8 mouse cellular contexts compared by ENCODE assay signal in the genomic region with DNA sequence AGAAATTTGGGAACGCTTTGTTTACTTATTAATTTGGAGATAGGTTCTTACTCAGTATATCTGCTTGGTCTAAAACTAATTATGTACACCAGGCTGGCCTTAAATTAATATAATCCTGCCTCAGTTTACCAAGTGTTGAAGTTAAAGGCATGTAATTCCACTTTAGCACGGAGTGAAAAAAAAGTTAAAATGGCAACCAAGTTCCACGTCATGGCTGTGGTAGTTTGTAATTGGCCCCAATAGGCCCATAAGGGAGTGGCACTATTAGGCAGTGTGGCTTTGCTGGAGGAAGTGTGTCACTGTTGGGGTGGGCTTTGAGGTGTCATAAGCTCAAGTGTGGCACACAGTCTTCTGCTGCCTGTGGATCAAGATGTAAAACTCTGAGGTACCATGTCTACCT. TPM values are rescaled to one million over a fixed set of nuclear protein-coding genes. Genes with fewer than 3 reads are reported as not detected.
DNase-seq lines count a peak whose midpoint lies in the region; ATAC-seq and TF ChIP-seq lines count a peak whose summit lies in the region.

No protein-coding gene starts in this region.

- 52% methylated on average over 3 of the region's 3 CpGs for WGBS in heart, embryonic 10.5 days
- 56% methylated on average over 3 of the region's 3 CpGs for WGBS in forebrain, embryonic 11.5 days
- WGBS in liver, embryonic 12.5 days (ENCODE audit: insufficient replicate concordance), result 25% methylated on average over 3 of the region's 3 CpGs
- 43% methylated on average over 3 of the region's 3 CpGs for WGBS in stomach, postnatal 0 days

- peak overlapping the region; percentile 63 for H3K4me2 ChIP-seq in forebrain, embryonic 11.5 days (ENCODE audit: low read depth, low read length, severe bottlenecking)
- peak overlapping the region; percentile 76 for H3K4me2 ChIP-seq in liver, embryonic 12.5 days
- H3K4me2 ChIP-seq in stomach, postnatal 0 days (replicated peaks; ENCODE audit: low read depth), result peak overlapping the region; percentile 57

- no peak for TF ChIP-seq POLR2A in ES-Bruce4 (IDR thresholded peaks at IDR 0.05; ENCODE audit: insufficient read depth, low read length)

- intact Hi-C loops in heart, postnatal 25 days (cut with DNase I), result loop anchor here (5.0 kb wide), 2 partner anchors 95 to 120 kb away; no protein-coding TSS in a partner anchor

- no peaks in the 10 kb centered on the region for H3K36me3 ChIP-seq in heart, embryonic 10.5 days
- peaks cover 3% of the 10 kb centered on the region; the same call in 1 of the 2 replicates for H3K36me3 ChIP-seq in ES-Bruce4 (ENCODE audit: control insufficient read depth, insufficient read depth, low read length, poor library complexity, severe bottlenecking)
- H3K36me3 ChIP-seq in forebrain, embryonic 11.5 days (ENCODE audit: control insufficient read depth, insufficient read depth, low read length), result no peaks in the 10 kb centered on the region
- H3K36me3 ChIP-seq in liver, embryonic 12.5 days, result peaks cover 9% of the 10 kb centered on the region; the same call in 1 of the 2 replicates
- H3K36me3 ChIP-seq in stomach, postnatal 0 days (ENCODE audit: control insufficient read depth, insufficient read depth, low read length), result no peaks in the 10 kb centered on the region

- no peak for DNase-seq in heart, embryonic 10.5 days (ENCODE audit: low spot score)
- no peak for DNase-seq in heart, postnatal 25 days (ENCODE audit: low spot score)
- no peak for DNase-seq in forebrain, embryonic 11.5 days (ENCODE audit: low spot score)
- DNase-seq in stomach, postnatal 0 days (ENCODE audit: low spot score), result no peak
- no peak for DNase-seq in adrenal gland, postnatal 10 days
- no peak for DNase-seq in retina, postnatal 1 day

- no peak for ATAC-seq in forebrain, embryonic 11.5 days (replicated peaks; ENCODE audit: low FRiP score)
- ATAC-seq in liver, embryonic 12.5 days, result peak; percentile 68
- ATAC-seq in stomach, postnatal 0 days (ENCODE audit: low FRiP score, low TSS enrichment), result no peak

- peak overlapping the region; percentile 94 for H3K4me3 ChIP-seq in heart, embryonic 10.5 days
- peak overlapping the region; percentile 65 for H3K4me3 ChIP-seq in ES-Bruce4 (ENCODE audit: low read depth, low read length)
- H3K4me3 ChIP-seq in forebrain, embryonic 11.5 days (ENCODE audit: low read depth, low read length), result peak overlapping the region; percentile 72
- H3K4me3 ChIP-seq in liver, embryonic 12.5 days, result peak overlapping the region; percentile 96
- peak overlapping the region; percentile 76 for H3K4me3 ChIP-seq in stomach, postnatal 0 days (ENCODE audit: low read depth, low read length)

- H3K27ac ChIP-seq in heart, embryonic 10.5 days, result no peak overlapping the region
- H3K27ac ChIP-seq in ES-Bruce4 (ENCODE audit: insufficient read depth, low read length), result no peak overlapping the region
- H3K27ac ChIP-seq in forebrain, embryonic 11.5 days (ENCODE audit: low read depth, low read length), result no peak overlapping the region
- peak overlapping the region; percentile 94 for H3K27ac ChIP-seq in liver, embryonic 12.5 days
- H3K27ac ChIP-seq in stomach, postnatal 0 days (replicated peaks), result no peak overlapping the region

- TF ChIP-seq CTCF in ES-Bruce4 (IDR thresholded peaks at IDR 0.05; ENCODE audit: low read depth, low read length), result no peak
- TF ChIP-seq CTCF in stomach, postnatal 0 days (IDR thresholded peaks at IDR 0.05; ENCODE audit: low read depth), result no peak

- H3K4me1 ChIP-seq in heart, embryonic 10.5 days, result peaks cover 4% of the 10 kb centered on the region; the same call in 1 of the 2 replicates
- H3K4me1 ChIP-seq in ES-Bruce4 (ENCODE audit: control insufficient read depth, insufficient read depth, low read length), result no peaks in the 10 kb centered on the region
- H3K4me1 ChIP-seq in forebrain, embryonic 11.5 days (replicated peaks; ENCODE audit: control insufficient read depth, insufficient read depth, low read length), result 0 out of 2 replicates have a peak, but pooled peaks cover 2% of the 10 kb centered on the region
- H3K4me1 ChIP-seq in liver, embryonic 12.5 days, result peaks cover 31% of the 10 kb centered on the region
- no peaks in the 10 kb centered on the region for H3K4me1 ChIP-seq in stomach, postnatal 0 days (replicated peaks; ENCODE audit: control insufficient read depth, insufficient read depth)

- no peak for TF ChIP-seq EP300 in ES-Bruce4 (IDR thresholded peaks at IDR 0.05; ENCODE audit: insufficient read depth, low read depth, low read length)
- no peak for TF ChIP-seq EP300 in stomach, postnatal 0 days (optimal IDR thresholded peaks at IDR 0.05)

- no peaks in the 10 kb centered on the region for H3K27me3 ChIP-seq in heart, embryonic 10.5 days (ENCODE audit: insufficient read depth, poor library complexity, severe bottlenecking)
- H3K27me3 ChIP-seq in ES-Bruce4 (ENCODE audit: control insufficient read depth, insufficient read depth, low read length, poor library complexity, severe bottlenecking), result no peaks in the 10 kb centered on the region
- H3K27me3 ChIP-seq in forebrain, embryonic 11.5 days (ENCODE audit: control insufficient read depth, insufficient read depth, low read length), result no peaks in the 10 kb centered on the region
- no peaks in the 10 kb centered on the region for H3K27me3 ChIP-seq in liver, embryonic 12.5 days (replicated peaks)
- H3K27me3 ChIP-seq in stomach, postnatal 0 days (ENCODE audit: control insufficient read depth, insufficient read depth, low read length), result no peaks in the 10 kb centered on the region

- H3K9ac ChIP-seq in ES-Bruce4 (ENCODE audit: low read depth, poor library complexity, severe bottlenecking), result peak overlapping the region; percentile 90
- peak overlapping the region; percentile 82 for H3K9ac ChIP-seq in forebrain, embryonic 11.5 days (ENCODE audit: low read length)
- H3K9ac ChIP-seq in liver, embryonic 12.5 days, result peak overlapping the region; percentile 93
- H3K9ac ChIP-seq in stomach, postnatal 0 days (ENCODE audit: low read length), result peak overlapping the region; percentile 92

- H3K9me3 ChIP-seq in heart, embryonic 10.5 days, result no peaks in the 10 kb centered on the region
- no peaks in the 10 kb centered on the region for H3K9me3 ChIP-seq in ES-Bruce4 (replicated peaks; ENCODE audit: control insufficient read depth, insufficient read depth, low read length, poor library complexity, severe bottlenecking)
- H3K9me3 ChIP-seq in forebrain, embryonic 11.5 days (ENCODE audit: control insufficient read depth, low read length), result no peaks in the 10 kb centered on the region
- no peaks in the 10 kb centered on the region for H3K9me3 ChIP-seq in liver, embryonic 12.5 days (replicated peaks)
- no peaks in the 10 kb centered on the region for H3K9me3 ChIP-seq in stomach, postnatal 0 days (ENCODE audit: control insufficient read depth, low read length)

RNA-seq across cellular contexts. Expression of a gene that starts 1.0 kb away (rescaled TPM):
- 178 and 206 TPM in 2 replicates for polyA plus RNA-seq in heart, embryonic 10.5 days (2016; fragmentation: Nextera tagmentation; extraction: Ambion mirVana)
- total RNA-seq in heart, postnatal 25 days (2021), result 10 to 100 TPM; 55.0 to 58.9 TPM
- 240 and 266 TPM in 2 replicates for polyA plus RNA-seq in ES-Bruce4 (2011; ENCODE audit: insufficient read depth, insufficient read length, low read depth, missing spikeins)
- polyA plus RNA-seq in forebrain, embryonic 11.5 days (2014; fragmentation: Nextera tagmentation; extraction: Ambion mirVana), result 271 and 294 TPM in 2 replicates
- 189 and 193 TPM in 2 replicates for polyA plus RNA-seq in liver, embryonic 12.5 days (2016; fragmentation: Nextera tagmentation; extraction: Ambion mirVana)
- polyA plus RNA-seq in stomach, postnatal 0 days (2015; fragmentation: Nextera tagmentation; extraction: Ambion mirVana), result 118 and 128 TPM in 2 replicates
- 10 to 100 TPM; 87.6 to 95.0 TPM for total RNA-seq in adrenal gland, postnatal 10 days (2021)
